Mouse (Mus musculus) megakaryocyte, adult 5-6 weeks (primary cell): ENCODE data around the gene Pdzd2. TPM values are rescaled to one million over a fixed set of nuclear protein-coding genes. Genes with fewer than 3 reads are reported as not detected.

Experiments
- ATAC-seq: 2 replicates; pipeline ENCODE4 v1.8.0; 2016; ENCODE audit warnings: mild to moderate bottlenecking, inconsistent platforms; ENCODE audit not compliant: poor library complexity, severe bottlenecking
- total RNA-seq, 2 experiments: library from RNA; stranded (forward) in 1 of 2; stranded (reverse) in 1 of 2; fragments of 153-499, 151-499 nt in 1 of 2; fragments of 221-1000, 200-1000 nt in 1 of 2; gene quantifications; 2 replicates each; pipeline versions ENCODE4 v1.2.3 to v1.2.4; 2015 to 2017

Gene Pdzd2
- total RNA-seq (2015) (0.22 and 1.4 TPM in 2 replicates), total RNA-seq (2017) (0.41 and 0.59 TPM in 2 replicates)

- peak; percentile 21; the same call in 1 of the 2 replicates for ATAC-seq
Observed at GRCm38 (mm10) chr15:12739277-12740247, at the start of gene Pdzd2. TSS of gene Pdzd2 (minus strand) at chr15:12739924.

DNA sequence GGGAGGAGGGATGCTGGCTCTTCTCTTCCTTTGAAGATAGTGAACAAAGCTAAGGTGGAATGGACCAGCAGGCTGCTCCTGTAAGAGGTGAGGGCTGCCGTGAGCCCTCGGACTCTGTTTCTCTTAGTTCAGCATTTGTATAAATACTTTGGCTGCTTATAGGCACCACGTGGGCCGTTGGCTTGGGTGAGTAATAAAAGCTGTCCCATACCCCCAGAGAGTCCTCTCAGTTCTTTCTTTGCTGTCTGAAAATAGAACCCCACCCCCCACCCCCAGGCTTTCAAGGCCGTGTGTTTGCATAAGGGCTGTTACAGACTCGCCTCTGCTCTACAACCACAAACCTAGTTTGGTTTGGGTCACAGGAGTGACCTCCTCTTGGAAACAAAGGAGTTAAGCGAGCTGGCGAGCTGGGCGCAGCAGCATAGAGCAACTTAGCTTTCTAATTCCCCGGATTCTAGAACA lies 49.7 kb upstream of the Pdzd2 start:
- no peak for ATAC-seq

GRCm38 (mm10) chr15:12788536-12788935 lies 48.8 kb upstream of the Pdzd2 start:
- ATAC-seq = no peak

GRCm38 (mm10) chr15:12781729-12782326 lies 42.1 kb upstream of the Pdzd2 start:
- ATAC-seq = no peak

DNA sequence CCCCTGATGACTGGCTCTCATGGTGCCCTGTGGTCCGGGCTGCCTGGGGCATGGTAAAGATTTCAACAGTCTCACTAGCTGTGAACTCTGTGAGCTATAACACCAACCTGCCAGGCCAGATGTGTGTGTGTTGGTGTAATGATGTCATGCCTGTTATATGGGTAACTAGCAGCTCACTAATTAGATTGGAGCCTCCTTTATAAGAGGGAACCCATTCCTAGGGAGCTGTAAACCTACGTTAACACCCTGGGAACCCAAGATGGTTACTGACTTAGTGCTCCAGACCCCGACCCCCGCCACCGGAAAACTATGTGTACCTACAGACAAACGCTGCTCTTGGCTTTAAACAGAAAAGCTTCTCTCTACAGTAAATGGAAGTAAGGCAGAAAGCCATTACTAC lies 41.6 kb upstream of the Pdzd2 start:
- no peak for ATAC-seq

GRCm38 (mm10) chr15:12774149-12774753 lies 34.5 kb upstream of the Pdzd2 start:
- no peak for ATAC-seq

DNA sequence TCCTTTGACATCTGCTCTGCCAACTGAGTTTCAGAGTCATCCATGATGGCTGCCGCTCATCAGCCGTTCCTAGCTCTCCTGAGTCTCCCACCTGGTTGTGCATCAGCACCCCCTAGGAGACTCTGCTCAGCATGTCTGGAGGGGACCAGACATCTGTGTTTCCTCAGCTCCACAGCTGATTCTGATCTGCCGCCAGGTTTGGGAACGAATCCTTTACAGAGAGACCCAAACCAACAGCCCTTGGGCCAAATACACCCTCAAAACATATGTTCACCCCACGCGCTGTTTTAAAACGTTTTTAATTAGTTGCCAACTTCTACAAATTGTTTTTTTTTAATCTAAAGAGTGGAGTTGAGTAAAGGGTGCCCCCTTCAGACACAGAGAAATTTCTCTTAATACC lies 31.2 kb upstream of the Pdzd2 start:
- ATAC-seq = no peak

- ATAC-seq = no peak
Observed at GRCm38 (mm10) chr15:12766848-12767247, 27.1 kb upstream of the Pdzd2 start.

DNA sequence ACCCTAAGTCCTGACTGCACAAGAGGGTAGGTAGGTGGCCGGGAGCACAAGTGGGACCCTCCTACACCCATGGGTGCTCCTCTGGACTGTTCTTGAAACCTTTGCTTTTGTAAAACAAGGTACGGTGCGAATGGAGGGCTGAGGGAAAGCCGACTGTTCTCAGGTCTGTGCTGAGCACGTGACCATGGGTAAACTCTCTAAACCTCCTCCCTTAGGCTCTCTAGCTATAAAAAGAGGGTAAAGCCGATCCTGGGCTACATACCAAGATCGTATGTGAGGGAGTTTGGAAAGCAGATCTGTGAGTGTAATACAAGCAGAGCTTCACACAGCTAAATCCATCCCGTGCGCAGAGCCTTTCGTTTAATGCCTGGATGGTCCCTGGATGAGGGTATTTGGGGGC lies 23.4 kb upstream of the Pdzd2 start:
- ATAC-seq = no peak

DNA sequence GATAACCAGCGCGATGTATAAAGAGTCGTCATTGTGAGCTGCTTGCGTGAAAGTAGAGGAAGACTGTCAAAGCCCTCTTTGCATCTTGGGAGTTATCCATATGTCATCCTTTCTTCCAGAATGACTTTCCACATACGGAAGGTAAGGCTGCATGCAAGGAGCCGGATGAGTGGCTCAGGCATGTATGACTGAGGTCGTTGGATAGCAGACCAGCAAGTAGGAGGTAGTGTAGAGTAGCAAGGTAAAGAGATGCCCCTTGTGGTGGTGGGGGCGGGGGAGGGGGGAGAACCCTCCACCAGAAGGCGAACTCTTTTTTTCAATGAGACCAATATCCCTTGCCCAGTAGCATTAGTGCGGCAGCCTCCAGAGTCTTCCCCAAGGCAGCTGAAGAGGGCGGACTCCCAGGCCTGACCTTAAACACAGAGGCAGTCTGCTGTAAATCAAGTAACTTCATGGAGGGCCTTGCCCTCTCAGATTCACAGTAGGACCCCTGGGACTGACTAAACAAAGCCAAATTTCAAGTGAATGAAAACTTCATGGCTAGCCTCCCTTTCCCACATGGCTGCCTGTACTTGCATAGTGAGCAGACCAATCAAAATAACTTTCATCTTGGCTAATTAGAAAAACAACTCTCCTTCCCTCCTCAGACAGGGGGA lies 22.7 kb upstream of the Pdzd2 start:
- no peak for ATAC-seq

DNA sequence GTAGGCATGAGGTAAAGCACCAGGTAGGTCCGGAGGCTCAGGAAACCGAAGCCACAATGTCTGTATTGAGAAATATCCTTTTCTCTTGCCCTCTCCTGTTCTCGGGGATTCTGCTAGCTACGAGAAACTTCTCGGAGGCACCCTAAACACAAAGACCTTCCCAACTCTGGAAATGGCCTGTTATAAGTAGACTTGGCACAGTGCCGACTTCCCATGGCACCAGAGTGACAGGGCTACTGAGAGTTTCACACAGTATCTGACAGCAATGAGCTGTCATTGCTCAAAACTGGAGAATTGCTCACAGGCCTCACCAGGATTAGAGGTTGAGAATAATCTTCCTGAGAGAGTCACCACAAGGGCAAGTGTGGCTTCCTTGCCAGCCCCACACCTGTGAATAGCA lies 21.0 kb upstream of the Pdzd2 start:
- ATAC-seq = no peak

- ATAC-seq = no peak
Observed at GRCm38 (mm10) chr15:12758461-12758860, 18.7 kb upstream of the Pdzd2 start.

GRCm38 (mm10) chr15:12757757-12758156 lies 18.0 kb upstream of the Pdzd2 start:
- ATAC-seq = no peak

DNA sequence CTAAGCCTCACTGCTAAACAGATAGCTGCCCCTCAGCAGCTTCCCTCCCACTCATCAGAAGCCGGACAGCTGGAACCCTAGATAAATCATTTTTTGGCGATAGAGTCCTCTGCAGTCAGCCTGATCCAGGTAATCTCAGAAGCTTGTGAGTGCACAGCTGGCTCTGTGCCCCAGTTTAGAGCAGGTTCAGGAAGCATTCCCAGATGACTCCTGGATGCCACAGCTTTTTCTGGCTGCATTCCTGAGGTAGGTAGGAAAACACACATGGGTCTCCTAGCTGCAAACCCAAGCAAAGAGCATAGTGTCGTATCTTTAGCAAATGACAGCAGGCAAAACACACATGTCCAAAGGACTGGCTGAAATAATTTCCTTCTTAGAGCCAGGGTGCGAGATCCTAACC lies 13.5 kb upstream of the Pdzd2 start:
- ATAC-seq = no peak

GRCm38 (mm10) chr15:12750963-12751362 lies 11.2 kb upstream of the Pdzd2 start:
- ATAC-seq = no peak

DNA sequence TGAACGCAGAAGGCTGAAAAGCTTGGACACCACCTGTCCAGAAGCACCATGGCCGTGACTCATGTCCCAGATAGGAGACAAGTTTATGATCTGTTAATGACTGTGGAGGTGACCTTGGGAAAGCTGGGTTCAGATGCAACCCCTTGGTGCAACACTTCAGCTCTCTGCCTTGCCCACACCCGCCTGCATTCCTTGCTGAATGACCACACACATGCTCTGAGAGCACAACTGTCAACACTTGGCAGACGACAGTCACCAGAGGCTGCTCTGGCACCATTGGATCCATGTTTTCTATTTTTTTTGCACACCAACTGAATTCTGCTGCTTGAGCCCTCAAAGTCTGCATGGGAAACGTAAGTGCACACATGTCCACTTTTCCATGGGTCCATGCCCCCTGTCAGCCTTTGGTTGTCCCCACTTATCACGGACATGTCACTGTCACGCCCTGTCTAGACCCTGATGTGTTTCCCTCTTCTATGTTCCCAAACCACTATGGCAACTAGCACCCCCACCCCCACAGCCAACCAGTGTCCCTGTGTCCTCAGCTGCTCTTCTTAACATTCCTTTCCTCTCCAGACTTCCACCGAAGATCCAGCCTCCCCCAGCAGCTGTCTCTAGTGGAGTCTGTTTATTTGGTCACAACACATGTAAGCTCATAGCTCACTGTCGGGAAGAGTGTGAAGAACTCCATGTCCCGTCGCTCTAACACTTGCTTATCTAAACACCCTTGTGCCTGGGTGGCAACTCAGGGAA lies 10.0 kb upstream of the Pdzd2 start:
- no peak for ATAC-seq

GRCm38 (mm10) chr15:12742117-12742906 lies 2.6 kb upstream of the Pdzd2 start:
- no peak for ATAC-seq

- ATAC-seq = no peak
Observed at GRCm38 (mm10) chr15:12738301-12739093, 1.2 kb downstream of the Pdzd2 start.

- ATAC-seq = no peak
Observed at GRCm38 (mm10) chr15:12735208-12735607, 4.5 kb downstream of the Pdzd2 start.
